Mouse (Mus musculus) cerebellum, adult 2 months (tissue): ENCODE data around the gene Tspyl3.

Experiments used
- CTCF ChIP-seq: fragments of 200-500 bp; IDR thresholded peaks from 2 replicates; pipeline ENCODE4 v1.5.1; 2011; ENCODE audit warnings: low read depth, mild to moderate bottlenecking, control low read depth, low read length, moderate library complexity, borderline replicate concordance; ENCODE audit not compliant: insufficient read depth
- POLR2A ChIP-seq: fragments of 200-500 bp; IDR thresholded peaks from 2 replicates; pipeline ENCODE4 v1.6.1; 2011; ENCODE audit warnings: low read length, control low read depth, borderline replicate concordance; ENCODE audit not compliant: insufficient read depth

DNA sequence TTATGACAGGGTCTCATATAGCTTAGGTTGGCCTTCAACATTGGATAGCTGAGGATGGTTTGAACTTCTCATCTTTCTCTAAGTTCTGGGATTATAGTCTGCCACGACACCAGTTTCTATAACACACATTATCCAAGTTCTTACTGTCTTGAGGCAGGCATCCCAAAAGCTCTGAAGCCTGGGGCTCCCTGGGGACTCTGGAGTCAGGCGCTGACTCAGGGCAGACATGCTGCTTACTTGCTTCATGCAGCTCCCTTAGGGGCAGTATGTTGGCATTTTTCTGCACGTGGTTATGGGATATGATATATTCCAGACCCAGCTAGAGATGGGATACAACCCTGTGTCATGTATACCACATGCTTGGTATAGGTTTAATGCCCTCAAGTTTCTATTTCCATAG lies 45.3 kb downstream of the Tspyl3 start:
- TF ChIP-seq CTCF (no peak), POLR2A (no peak)
